Mouse (Mus musculus) heart, embryonic 14.5 days (tissue): ENCODE data around the gene Wnt16. TPM values are rescaled to one million over a fixed set of nuclear protein-coding genes. Genes with fewer than 3 reads are reported as not detected.
"Not testable (repeated sequence)": the region's sequence is repeated elsewhere in the genome, so short reads cannot be mapped to it uniquely, and the experiment has no call there.

ENCODE experiments used
- ATAC-seq: fragments of 200-750 bp; cut with Nextera tagmentation; 2 replicates; pipeline ENCODE4 v1.8.0; 2017; ENCODE audit warnings: low read depth, moderate TSS enrichment; ENCODE audit not compliant: insufficient number of reproducible peaks, insufficient read depth, low FRiP score
- H3K27ac ChIP-seq, 2 experiments: fragments of 200-500 bp in 1 of 2; fragments of 300-500 bp in 1 of 2; sonication (generic) in 1 of 2; replicated peaks in 1 of 2; 2 replicates each; pipeline ENCODE4 v1.5.1; 2012 to 2014; ENCODE audit warnings: low read depth in 2 of 2, low read length in 2 of 2, control low read depth in 1 of 2, mild to moderate bottlenecking in 1 of 2, mixed read lengths in 1 of 2; ENCODE audit not compliant: control insufficient read depth in 1 of 2, insufficient read depth in 1 of 2
- H3K27me3 ChIP-seq: fragments of 300-500 bp; sonication (generic); 2 replicates; pipeline ENCODE4 v1.6.1; 2014; ENCODE audit warnings: mild to moderate bottlenecking, low read length, control low read depth; ENCODE audit not compliant: control insufficient read depth, insufficient read depth
- H3K36me3 ChIP-seq: fragments of 300-500 bp; sonication (generic); 2 replicates; pipeline ENCODE4 v1.6.1; 2014; ENCODE audit warnings: mild to moderate bottlenecking, control low read depth, low read length, mixed read lengths; ENCODE audit not compliant: control insufficient read depth, insufficient read depth
- H3K4me1 ChIP-seq, 2 experiments: fragments of 200-500 bp in 1 of 2; fragments of 300-500 bp in 1 of 2; sonication (generic) in 1 of 2; 2 replicates each; pipeline ENCODE4 v1.6.1; 2012 to 2014; ENCODE audit warnings: low read length in 2 of 2, control low read depth in 1 of 2, mixed read lengths in 1 of 2; ENCODE audit not compliant: control insufficient read depth in 2 of 2, insufficient read depth in 2 of 2
- H3K4me2 ChIP-seq: fragments of 300-500 bp; sonication (generic); 2 replicates; pipeline ENCODE4 v1.6.1; 2014; ENCODE audit warnings: mild to moderate bottlenecking, low read length
- H3K4me3 ChIP-seq, 2 experiments: fragments of 200-500 bp in 1 of 2; fragments of 300-500 bp in 1 of 2; sonication (generic) in 1 of 2; 2 replicates each; pipeline ENCODE4 v1.5.1; 2012 to 2014; ENCODE audit warnings: low read length in 2 of 2, mild to moderate bottlenecking in 2 of 2, control low read depth in 1 of 2, low read depth in 1 of 2, moderate library complexity in 1 of 2; ENCODE audit not compliant: control insufficient read depth in 1 of 2, insufficient read depth in 1 of 2
- H3K9ac ChIP-seq: fragments of 300-500 bp; sonication (generic); 2 replicates; pipeline ENCODE4 v1.6.1; 2014; ENCODE audit warnings: mild to moderate bottlenecking, low read length
- H3K9me3 ChIP-seq: fragments of 300-500 bp; sonication (generic); 2 replicates; pipeline ENCODE4 v1.6.1; 2016; ENCODE audit warnings: low read length, control low read depth; ENCODE audit not compliant: control insufficient read depth
- WGBS: fragments of 180-500 bp; shearing (Covaris S2); extraction: QIAGEN DNeasy Blood & Tissue Kit; methylation state at CpG from one replicate; pipeline ENCODE4 v1.1.7; 2014; 5-methylcytosine and 5-hydroxymethylcytosine counted together
- polyA plus RNA-seq: library from polyadenylated mRNA; unstranded; fragments of >200 nt; fragmentation: Nextera tagmentation; extraction: Ambion mirVana; gene quantifications from 2 replicates; pipeline ENCODE4 v1.2.1, GENCODE M21; 2014

The Wnt16 gene
- polyA plus RNA-seq = 1.9 and 2.4 TPM in 2 replicates

DNA sequence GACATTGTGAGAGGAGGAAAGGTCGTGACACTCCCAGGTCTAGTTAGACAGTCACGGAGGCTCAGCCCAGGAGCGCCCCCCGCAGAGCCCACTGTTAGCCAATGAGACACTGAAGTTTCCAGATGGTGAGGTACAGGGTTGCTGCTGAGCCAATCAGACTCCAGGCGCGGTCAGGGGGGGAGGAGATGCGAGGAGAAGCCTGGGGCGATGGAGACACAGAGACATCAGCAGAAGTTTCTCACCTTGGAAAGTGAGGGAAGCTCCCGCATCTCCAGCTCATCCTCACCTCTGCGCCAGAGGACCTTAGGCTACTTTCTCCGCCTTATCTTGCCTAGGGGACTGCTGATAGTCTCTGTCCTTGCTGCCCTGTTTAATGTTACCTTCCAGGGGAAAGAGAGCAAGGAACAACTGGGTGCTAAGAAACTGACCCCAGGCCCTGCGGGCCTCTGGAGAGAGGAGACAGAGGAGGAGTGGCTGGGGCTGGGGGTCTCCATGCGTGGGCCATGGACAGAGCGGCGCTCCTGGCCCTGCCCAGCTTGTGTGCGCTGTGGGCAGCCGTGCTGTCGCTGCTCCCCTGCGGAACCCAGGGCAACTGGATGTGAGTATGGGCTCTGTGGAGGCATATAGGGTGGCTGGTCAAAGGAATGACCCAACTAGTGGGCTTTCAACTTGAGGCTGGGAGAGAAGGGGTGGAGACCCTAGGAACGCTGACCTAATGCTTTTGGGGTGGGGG is at the start of gene Wnt16:
TSS of gene Wnt16 (plus strand) at position 224 of the 733 bp plus-strand sequence.
- H3K4me1 ChIP-seq = peaks cover 12 to 13% of the 10 kb centered on the region in 2 experiments; a peak in 3 of 4 replicates
- peak within 1 kb of the TSS; percentile 45 to 52 for H3K4me3 ChIP-seq
- ATAC-seq = peak; percentile 59; the same call in 1 of the 2 replicates
- peak within 1 kb of the TSS; percentile 58 for H3K9ac ChIP-seq
- peaks cover 47% of the 10 kb centered on the region for H3K27me3 ChIP-seq
- no peak within 1 kb of the TSS for H3K27ac ChIP-seq
- no peaks in the 10 kb centered on the region for H3K9me3 ChIP-seq
- H3K4me2 ChIP-seq = peak within 1 kb of the TSS; percentile 83
- WGBS = 1% methylated on average over 20 of the region's 20 CpGs
- H3K36me3 ChIP-seq = no peaks in the 10 kb centered on the region

GRCm38 (mm10) chr6:22243321-22243720 is 44.7 kb upstream of the Wnt16 start:
- ATAC-seq = no peak
- peaks cover 2 to 8% of the 10 kb centered on the region in 2 experiments; a peak in 3 of 4 replicates for H3K4me1 ChIP-seq
- H3K4me3 ChIP-seq = no peak overlapping the region
- no peaks in the 10 kb centered on the region for H3K9me3 ChIP-seq
- H3K27me3 ChIP-seq = no peaks in the 10 kb centered on the region
- no peaks in the 10 kb centered on the region for H3K36me3 ChIP-seq
- no peak overlapping the region for H3K4me2 ChIP-seq
- no peak overlapping the region for H3K9ac ChIP-seq
- no peak overlapping the region for H3K27ac ChIP-seq
- 57% methylated on average over 8 of the region's 8 CpGs for WGBS

- no peaks in the 10 kb centered on the region for H3K9me3 ChIP-seq
- H3K36me3 ChIP-seq = no peaks in the 10 kb centered on the region
- no peak overlapping the region for H3K4me3 ChIP-seq
- no peak overlapping the region for H3K4me2 ChIP-seq
- WGBS = 87% methylated on average over 2 of the region's 2 CpGs
- H3K27ac ChIP-seq = no peak overlapping the region
- no peak overlapping the region for H3K9ac ChIP-seq
- peaks cover 2 to 8% of the 10 kb centered on the region in 2 experiments; a peak in 3 of 4 replicates for H3K4me1 ChIP-seq
- no peak for ATAC-seq
- no peaks in the 10 kb centered on the region for H3K27me3 ChIP-seq
These were observed 41.3 kb upstream of the Wnt16 start for GRCm38 (mm10) chr6:22246696-22247095.

GRCm38 (mm10) chr6:22258784-22259183 is 29.2 kb upstream of the Wnt16 start:
- WGBS = 35% methylated on average over 4 of the region's 4 CpGs
- peak overlapping the region in 1 of 2 experiments; percentile 39; a peak in 1 of 4 replicates for H3K27ac ChIP-seq
- no peak for ATAC-seq

GRCm38 (mm10) chr6:22262519-22262918 is 25.5 kb upstream of the Wnt16 start:
- no peak overlapping the region for H3K27ac ChIP-seq
- H3K4me3 ChIP-seq = no peak overlapping the region
- no peaks in the 10 kb centered on the region for H3K9me3 ChIP-seq
- H3K4me2 ChIP-seq = no peak overlapping the region
- H3K36me3 ChIP-seq = no peaks in the 10 kb centered on the region
- peaks cover 5 to 11% of the 10 kb centered on the region in 2 experiments; a peak in 3 of 4 replicates for H3K4me1 ChIP-seq
- no peaks in the 10 kb centered on the region for H3K27me3 ChIP-seq
- no peak for ATAC-seq
- WGBS = 49% methylated on average over 4 of the region's 4 CpGs
- H3K9ac ChIP-seq = no peak overlapping the region

More at GRCm38 (mm10) chr6:22258784-22259183, 29.2 kb upstream of the Wnt16 start:
- Histone ChIP-seq H3K9ac (no peak overlapping the region), H3K36me3 (no peaks in the 10 kb centered on the region), H3K4me1 (peaks cover 5 to 11% of the 10 kb centered on the region in 2 experiments; a peak in 3 of 4 replicates), H3K4me2 (no peak overlapping the region), H3K27me3 (no peaks in the 10 kb centered on the region), H3K9me3 (no peaks in the 10 kb centered on the region), H3K4me3 (no peak overlapping the region)

DNA sequence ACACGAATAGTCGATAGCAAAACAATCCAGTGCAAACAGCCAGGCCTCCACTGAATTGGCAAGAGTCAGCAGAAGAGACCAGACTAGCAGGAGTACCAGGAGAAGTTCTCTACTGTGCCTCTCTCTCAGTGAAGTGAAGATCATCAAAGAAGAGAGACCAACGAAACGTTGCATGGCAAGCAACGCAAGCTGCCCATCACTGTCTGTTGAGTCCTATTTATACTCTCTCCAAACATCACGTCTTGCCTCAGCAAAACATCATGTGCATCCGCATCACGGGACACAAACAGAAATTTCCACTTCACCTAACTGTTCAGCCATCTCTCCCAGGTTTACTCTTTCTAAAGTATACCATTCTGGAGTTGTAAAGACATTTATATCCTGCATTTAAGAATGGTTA is 23.9 kb upstream of the Wnt16 start:
- not testable (repeated sequence) for ATAC-seq, H3K4me1 ChIP-seq
- 82% methylated on average over 8 of the region's 8 CpGs for WGBS

GRCm38 (mm10) chr6:22266018-22266417 is 22.0 kb upstream of the Wnt16 start:
- Histone ChIP-seq H3K4me1 (peaks cover 3 to 17% of the 10 kb centered on the region in 2 experiments), H3K4me3 (no peak overlapping the region), H3K9me3 (no peaks in the 10 kb centered on the region), H3K27ac (no peak overlapping the region), H3K27me3 (no peaks in the 10 kb centered on the region), H3K9ac (no peak overlapping the region), H3K36me3 (no peaks in the 10 kb centered on the region), H3K4me2 (no peak overlapping the region)
- ATAC-seq = no peak
- WGBS = 69% methylated on average over 4 of the region's 4 CpGs

More for the DNA sequence above, 23.9 kb upstream of the Wnt16 start:
- not testable (repeated sequence) for H3K27ac ChIP-seq, H3K4me3 ChIP-seq, H3K9ac ChIP-seq, H3K36me3 ChIP-seq, H3K9me3 ChIP-seq, H3K27me3 ChIP-seq, H3K4me2 ChIP-seq
